21 mouse cellular contexts compared by ENCODE assay signal in genomic region chr11:115606733-115607132, GRCm38 (mm10). TPM values are rescaled to one million over a fixed set of nuclear protein-coding genes. Genes with fewer than 3 reads are reported as not detected.
DNase-seq lines count a peak whose midpoint lies in the region; ATAC-seq and TF ChIP-seq lines count a peak whose summit lies in the region.
"Had no signal": no experiment of that assay in that cellular context is flagged by ENCODE, and none has a peak within 500 bp of the region (broad histone marks: within the 10 kb centered on the region; RNA-seq: fewer than 3 reads in every experiment).

No protein-coding gene starts in this region.

- ATAC-seq in hindbrain, embryonic 13.5 days (ENCODE audit: low FRiP score): no peak
- ATAC-seq: activated CD4-positive, CD25-positive, alpha-beta regulatory T cell, adult 4 months; forebrain, embryonic 14.5 days; forebrain, embryonic 16.5 days; Patski had no signal

- no peak for TF ChIP-seq CTCF in CH12.LX (conservative IDR thresholded peaks at IDR 0.05 in 1 of 2, IDR thresholded peaks at IDR 0.05 in 1 of 2; ENCODE audit: low read depth in 2 of 2, low read length in 2 of 2)

- no peaks in the 10 kb centered on the region for H3K27me3 ChIP-seq in CH12.LX (replicated peaks)
- no peaks in the 10 kb centered on the region; the same call in 1 of the 2 replicates for H3K27me3 ChIP-seq in embryonic facial prominence, embryonic 10.5 days (replicated peaks; ENCODE audit: low read depth, poor library complexity, severe bottlenecking)
- no peaks in the 10 kb centered on the region for H3K27me3 ChIP-seq in hindbrain, embryonic 13.5 days
- H3K27me3 ChIP-seq: embryonic facial prominence, embryonic 13.5 days; embryonic facial prominence, embryonic 15.5 days; forebrain, embryonic 12.5 days; Patski had no signal

- in situ Hi-C loops in CH12.LX (cut with MboI; ENCODE audit: low pct_ligation_motif_present, low pct_unique_long_range_greater_than_20kb, low sequenced_read_pairs): loop anchor here (25.0 kb wide), 1 partner anchor 406 kb away; the partner anchor contains the start of gene Galk1

- no peak for TF ChIP-seq EP300 in CH12.LX (IDR thresholded peaks at IDR 0.05; ENCODE audit: low read length)

- H3K4me3 ChIP-seq in CH12.LX (replicated peaks in 1 of 3; ENCODE audit: low read depth in 2 of 3, low read length in 2 of 3, poor library complexity in 1 of 3): no peak overlapping the region
- H3K4me3 ChIP-seq in embryonic facial prominence, embryonic 10.5 days: peak overlapping the region; percentile 9; the same call in 1 of the 2 replicates
- H3K4me3 ChIP-seq in hindbrain, embryonic 13.5 days: no peak overlapping the region
- H3K4me3 ChIP-seq: embryonic facial prominence, embryonic 13.5 days; embryonic facial prominence, embryonic 15.5 days; erythroblast, embryonic 14.5 days; forebrain, embryonic 10.5 days; forebrain, embryonic 12.5 days had no signal

- H3K27ac ChIP-seq in CH12.LX (ENCODE audit: insufficient read depth, low read depth): no peak overlapping the region
- H3K27ac ChIP-seq in embryonic facial prominence, embryonic 10.5 days (replicated peaks): no peak overlapping the region
- H3K27ac ChIP-seq in hindbrain, embryonic 13.5 days: no peak overlapping the region
- H3K27ac ChIP-seq: embryonic facial prominence, embryonic 13.5 days; embryonic facial prominence, embryonic 15.5 days; forebrain, embryonic 10.5 days; forebrain, embryonic 12.5 days had no signal

- H3K4me2 ChIP-seq in CH12.LX (ENCODE audit: insufficient read depth, low read depth, poor library complexity, severe bottlenecking): no peak overlapping the region
- no peak overlapping the region for H3K4me2 ChIP-seq in hindbrain, embryonic 13.5 days
- H3K4me2 ChIP-seq: embryonic facial prominence, embryonic 13.5 days; embryonic facial prominence, embryonic 15.5 days; forebrain, embryonic 12.5 days had no signal

- H3K9ac ChIP-seq in CH12.LX (ENCODE audit: insufficient read depth, low read depth): no peak overlapping the region
- no peak overlapping the region for H3K9ac ChIP-seq in hindbrain, embryonic 13.5 days
- H3K9ac ChIP-seq: embryonic facial prominence, embryonic 13.5 days; embryonic facial prominence, embryonic 15.5 days; forebrain, embryonic 12.5 days had no signal

- peak; percentile 46; the same call in 1 of the 2 replicates for TF ChIP-seq POLR2A in CH12.LX (IDR thresholded peaks at IDR 0.05; ENCODE audit: low read depth, low read length)

- peaks cover 35 to 74% of the 10 kb centered on the region in 2 experiments for H3K4me1 ChIP-seq in CH12.LX (ENCODE audit: control insufficient read depth in 1 of 2, insufficient read depth in 2 of 2)
- peaks cover 30% of the 10 kb centered on the region for H3K4me1 ChIP-seq in embryonic facial prominence, embryonic 10.5 days
- peaks cover 35% of the 10 kb centered on the region for H3K4me1 ChIP-seq in hindbrain, embryonic 13.5 days (replicated peaks)

- peak; percentile 30 for DNase-seq in cerebellum, adult 9-11 months
- no peak for DNase-seq in cerebellum, postnatal 14 days
- DNase-seq in CH12.LX (ENCODE audit: extremely low read depth): no peak
- DNase-seq in embryonic facial prominence, embryonic 10.5 days (ENCODE audit: low spot score): no peak
- DNase-seq: adrenal gland, adult 8-10 months; adrenal gland, postnatal 14 days; adrenal gland, postnatal 36 days; cerebellum, adult 11-12 months; cerebellum, adult 2 months; cerebellum, postnatal 25 days had no signal

- WGBS in embryonic facial prominence, embryonic 10.5 days: 96% methylated on average over 18 of the region's 18 CpGs
- 95% methylated on average over 18 of the region's 18 CpGs for WGBS in hindbrain, embryonic 13.5 days

- peaks cover 55 to 70% of the 10 kb centered on the region in 2 experiments for H3K36me3 ChIP-seq in CH12.LX (replicated peaks in 1 of 2; ENCODE audit: control insufficient read depth in 1 of 2, insufficient read depth in 1 of 2, low read length in 1 of 2)
- H3K36me3 ChIP-seq in embryonic facial prominence, embryonic 10.5 days (replicated peaks): peaks cover 58% of the 10 kb centered on the region
- H3K36me3 ChIP-seq in hindbrain, embryonic 13.5 days: peaks cover 43% of the 10 kb centered on the region

- H3K79me2 ChIP-seq in CH12.LX (replicated peaks; ENCODE audit: control insufficient read depth, extremely low read depth, insufficient read depth, poor library complexity, severe bottlenecking): peaks cover 78% of the 10 kb centered on the region

- dilution Hi-C loops in CH12.LX (cut with MboI; ENCODE audit: extremely low pct_ligation_motif_present, extremely low pct_unique_long_range_greater_than_20kb, low sequenced_read_pairs): no loop called here

- no peaks in the 10 kb centered on the region for H3K9me3 ChIP-seq in CH12.LX (replicated peaks; ENCODE audit: low read length)
- no peaks in the 10 kb centered on the region for H3K9me3 ChIP-seq in embryonic facial prominence, embryonic 10.5 days
- H3K9me3 ChIP-seq in hindbrain, embryonic 13.5 days: no peaks in the 10 kb centered on the region
- H3K9me3 ChIP-seq: embryonic facial prominence, embryonic 13.5 days; embryonic facial prominence, embryonic 15.5 days; forebrain, embryonic 10.5 days; forebrain, embryonic 12.5 days; G1E had no signal

- no peak for TF ChIP-seq RAD21 in CH12.LX (IDR thresholded peaks at IDR 0.05; ENCODE audit: low read depth, low read length)

TF ChIP-seq in CH12.LX, 34 proteins besides CTCF, POLR2A, EP300 and RAD21:
- TF ChIP-seq POLR2AphosphoS2 (IDR thresholded peaks at IDR 0.05; ENCODE audit: low read depth, low read length): peak; percentile 79; the same call in 1 of the 2 replicates
- TF ChIP-seq GABPA (IDR thresholded peaks at IDR 0.05; ENCODE audit: insufficient replicate concordance, low read depth, low read length): no peak
- no peak for TF ChIP-seq IRF4 (IDR thresholded peaks at IDR 0.05; ENCODE audit: low read depth, low read length)
- no peak for TF ChIP-seq MXI1 (IDR thresholded peaks at IDR 0.05; ENCODE audit: low read depth, low read length)
- TF ChIP-seq SMC3 (IDR thresholded peaks at IDR 0.05; ENCODE audit: low read depth, low read length): no peak
- TF ChIP-seq USF2 (conservative IDR thresholded peaks at IDR 0.05; ENCODE audit: low read depth, low read length): no peak
- TF ChIP-seq MAX (IDR thresholded peaks at IDR 0.05; ENCODE audit: low read length): no peak
- no peak for TF ChIP-seq PAX5 (IDR thresholded peaks at IDR 0.05; ENCODE audit: low read length)
- TF ChIP-seq ZKSCAN1 (IDR thresholded peaks at IDR 0.05; ENCODE audit: borderline replicate concordance, low read depth, low read length): no peak
- 0 out of 2 replicates have a peak, but pooled peaks have one; percentile 64 for TF ChIP-seq ZMIZ1 (IDR thresholded peaks at IDR 0.05; ENCODE audit: low read depth, low read length)
- no peak for TF ChIP-seq TCF12 (IDR thresholded peaks at IDR 0.05; ENCODE audit: low read depth, low read length)

RNA-seq across cellular contexts. Expression of gene Gga3, which starts 2.9 kb away (rescaled TPM):
- total RNA-seq in CH12.LX (2012; rRNA removed) (18.7 and 22.6 TPM in 2 replicates), CH12.LX (2014; rRNA removed) (7.7 TPM in 2 replicates)
- polyA plus RNA-seq in CH12.LX (2012; ENCODE audit: insufficient read length, low read depth): 37.2 and 39.8 TPM in 2 replicates
- polyA plus RNA-seq in embryonic facial prominence, embryonic 10.5 days (2016; fragmentation: Nextera tagmentation; extraction: Ambion mirVana): 29.6 and 33.3 TPM in 2 replicates
- polyA plus RNA-seq in hindbrain, embryonic 13.5 days (2015; fragmentation: Nextera tagmentation; extraction: Ambion mirVana): 33.6 and 35.6 TPM in 2 replicates

RNA-seq across cellular contexts. Expression of gene Mrps7, which starts 3.0 kb away (rescaled TPM):
- total RNA-seq in CH12.LX (2012; rRNA removed) (172 and 217 TPM in 2 replicates), CH12.LX (2014; rRNA removed) (154 and 168 TPM in 2 replicates)
- polyA plus RNA-seq in CH12.LX (2012; ENCODE audit: insufficient read length, low read depth): 157 and 184 TPM in 2 replicates
- polyA plus RNA-seq in embryonic facial prominence, embryonic 10.5 days (2016; fragmentation: Nextera tagmentation; extraction: Ambion mirVana): 100 and 101 TPM in 2 replicates
- polyA plus RNA-seq in hindbrain, embryonic 13.5 days (2015; fragmentation: Nextera tagmentation; extraction: Ambion mirVana): 76.0 and 81.3 TPM in 2 replicates

RNA-seq across cellular contexts. Expression of gene Mif4gd, which starts 6.0 kb away (rescaled TPM):
- total RNA-seq in CH12.LX (2012; rRNA removed) (143 and 177 TPM in 2 replicates), CH12.LX (2014; rRNA removed) (160 and 174 TPM in 2 replicates)
- 131 and 143 TPM in 2 replicates for polyA plus RNA-seq in CH12.LX (2012; ENCODE audit: insufficient read length, low read depth)
- 19.4 and 19.8 TPM in 2 replicates for polyA plus RNA-seq in embryonic facial prominence, embryonic 10.5 days (2016; fragmentation: Nextera tagmentation; extraction: Ambion mirVana)
- 11.3 and 11.5 TPM in 2 replicates for polyA plus RNA-seq in hindbrain, embryonic 13.5 days (2015; fragmentation: Nextera tagmentation; extraction: Ambion mirVana)

RNA-seq across cellular contexts. Expression of gene Slc25a19, which starts 21.4 kb away (rescaled TPM):
- 277 and 312 TPM in 2 replicates for total RNA-seq in CH12.LX (2012; rRNA removed)
- 278 and 294 TPM in 2 replicates for total RNA-seq in CH12.LX (2014; rRNA removed)
- 374 and 398 TPM in 2 replicates for polyA plus RNA-seq in CH12.LX (2012; ENCODE audit: insufficient read length, low read depth)
- 23.5 and 24.6 TPM in 2 replicates for polyA plus RNA-seq in embryonic facial prominence, embryonic 10.5 days (2016; fragmentation: Nextera tagmentation; extraction: Ambion mirVana)
- polyA plus RNA-seq in hindbrain, embryonic 13.5 days (2015; fragmentation: Nextera tagmentation; extraction: Ambion mirVana): 35.6 and 41.1 TPM in 2 replicates

RNA-seq across cellular contexts. Expression of gene Nup85, which starts 42.5 kb away (rescaled TPM):
- total RNA-seq in CH12.LX (2012; rRNA removed) (290 and 340 TPM in 2 replicates), CH12.LX (2014; rRNA removed) (282 and 305 TPM in 2 replicates)
- polyA plus RNA-seq in CH12.LX (2012; ENCODE audit: insufficient read length, low read depth): 326 and 368 TPM in 2 replicates
- polyA plus RNA-seq in embryonic facial prominence, embryonic 10.5 days (2016; fragmentation: Nextera tagmentation; extraction: Ambion mirVana): 252 and 253 TPM in 2 replicates
- polyA plus RNA-seq in hindbrain, embryonic 13.5 days (2015; fragmentation: Nextera tagmentation; extraction: Ambion mirVana): 109 and 110 TPM in 2 replicates
